Mouse (Mus musculus) cerebellum, adult 11-12 months (tissue): ENCODE results near the gene Thbs3.

ENCODE experiments used
- DNase-seq: peaks from one replicate; pipeline ENCODE4 v3.0.0; 2022

Gene Thbs3

GRCm38 (mm10) chr3:89228836-89229235, 13.9 kb downstream of the Thbs3 start, which contains the start of gene Muc1:
Muc1 (plus strand) TSS chr3:89229057.
- no peak for DNase-seq

GRCm38 (mm10) chr3:89229276-89229675, 14.3 kb downstream of the Thbs3 start:
- no peak for DNase-seq

- DNase-seq = no peak
Measured at GRCm38 (mm10) chr3:89230561-89230960, 15.6 kb downstream of the Thbs3 start.

- DNase-seq = no peak
Measured at GRCm38 (mm10) chr3:89231345-89231744, 16.4 kb downstream of the Thbs3 start.

GRCm38 (mm10) chr3:89231772-89232275, 16.8 kb downstream of the Thbs3 start:
- no peak for DNase-seq

- no peak for DNase-seq
Measured at GRCm38 (mm10) chr3:89232614-89233013, 17.6 kb downstream of the Thbs3 start.

- no peak for DNase-seq
Measured at GRCm38 (mm10) chr3:89233562-89234110, 18.7 kb downstream of the Thbs3 start.

GRCm38 (mm10) chr3:89236516-89236915, 21.5 kb downstream of the Thbs3 start:
- DNase-seq = no peak

- DNase-seq = no peak
Measured at GRCm38 (mm10) chr3:89237682-89238081, 22.7 kb downstream of the Thbs3 start.

GRCm38 (mm10) chr3:89238494-89238893, 23.5 kb downstream of the Thbs3 start:
- DNase-seq = no peak

- DNase-seq = peak; percentile 70
Measured at GRCm38 (mm10) chr3:89242331-89242895, 27.4 kb downstream of the Thbs3 start.

GRCm38 (mm10) chr3:89243609-89244008, 28.6 kb downstream of the Thbs3 start:
- DNase-seq = peak; percentile 67

GRCm38 (mm10) chr3:89244158-89244981, 29.4 kb downstream of the Thbs3 start:
- peak; percentile 76 for DNase-seq

GRCm38 (mm10) chr3:89244982-89245687, 30.2 kb downstream of the Thbs3 start:
- peak; percentile 90 for DNase-seq

GRCm38 (mm10) chr3:89245688-89246171, 30.8 kb downstream of the Thbs3 start, which contains the start of gene Krtcap2:
Krtcap2 (plus strand) TSS chr3:89245966.
- DNase-seq = peak; percentile 83

- DNase-seq = peak; percentile 94
Measured at GRCm38 (mm10) chr3:89246261-89247100, 31.5 kb downstream of the Thbs3 start, which contains the start of gene Trim46. Trim46 (minus strand) TSS chr3:89246309.

- peak; percentile 25 for DNase-seq
Measured at GRCm38 (mm10) chr3:89247466-89247865, 32.5 kb downstream of the Thbs3 start.

GRCm38 (mm10) chr3:89250435-89251040, 35.6 kb downstream of the Thbs3 start:
- DNase-seq = peak; percentile 68

GRCm38 (mm10) chr3:89251365-89251895, 36.5 kb downstream of the Thbs3 start:
- peak; percentile 33 for DNase-seq

- no peak for DNase-seq
Measured at GRCm38 (mm10) chr3:89254994-89255393, 40.0 kb downstream of the Thbs3 start.

- no peak for DNase-seq
Measured at GRCm38 (mm10) chr3:89256177-89256576, 41.2 kb downstream of the Thbs3 start.
